Mouse (Mus musculus) CH12.LX (cell line): ENCODE measurements at regions not wholly inside any gene's neighbourhood (a gene's known extent, or its start where the extent isn't known, plus 50 kb on each side); places are given as distances from the start of the nearest gene placed in this dataset.

Experiments
- DNase-seq: peaks from one replicate; pipeline ENCODE4 v3.0.0-alpha.2; 2013; ENCODE audit errors: extremely low read depth
- H3K27ac ChIP-seq: 2 replicates; pipeline ENCODE4 v1.5.1; 2012; ENCODE audit warnings: low read depth, mild to moderate bottlenecking, control low read depth, moderate library complexity; ENCODE audit not compliant: insufficient read depth
- H3K27me3 ChIP-seq: replicated peaks from 2 replicates; pipeline ENCODE3; 2012; ENCODE audit warnings: inconsistent platforms
- H3K36me3 ChIP-seq, 2 experiments: replicated peaks in 1 of 2; 2 replicates each; pipeline versions ENCODE3 to v1.6.1; 2012; ENCODE audit warnings: inconsistent platforms in 1 of 2, low read length in 1 of 2, mild to moderate bottlenecking in 1 of 2, mixed read lengths in 1 of 2, moderate library complexity in 1 of 2; ENCODE audit not compliant: control insufficient read depth in 1 of 2, insufficient read depth in 1 of 2
- H3K4me1 ChIP-seq, 2 experiments: 2 replicates each; pipeline ENCODE4 v1.6.1; 2012; ENCODE audit warnings: inconsistent platforms in 1 of 2, moderate library complexity in 1 of 2; ENCODE audit not compliant: insufficient read depth in 2 of 2, control insufficient read depth in 1 of 2
- H3K4me2 ChIP-seq: 2 replicates; pipeline ENCODE4 v1.6.1; 2012; ENCODE audit warnings: low read depth, mild to moderate bottlenecking, control low read depth; ENCODE audit not compliant: poor library complexity, insufficient read depth, severe bottlenecking
- H3K4me3 ChIP-seq, 3 experiments: fragments of 150-350 bp in 1 of 3; sonication (generic) in 1 of 3; replicated peaks in 1 of 3; 2 replicates each; pipeline versions ENCODE3 to v1.5.1; 2011 to 2012; ENCODE audit warnings: low read depth in 2 of 3, low read length in 2 of 3, mild to moderate bottlenecking in 2 of 3, moderate library complexity in 2 of 3, control low read depth in 1 of 3, improper control_type of control experiment in 1 of 3, inconsistent platforms in 1 of 3, mixed read lengths in 1 of 3; ENCODE audit not compliant: poor library complexity in 1 of 3
- H3K79me2 ChIP-seq: replicated peaks from 2 replicates; pipeline ENCODE4 v1.6.1; 2012; ENCODE audit warnings: mild to moderate bottlenecking, moderate library complexity; ENCODE audit not compliant: control insufficient read depth, poor library complexity, insufficient read depth, severe bottlenecking; ENCODE audit errors: extremely low read depth
- H3K9ac ChIP-seq: 2 replicates; pipeline ENCODE4 v1.6.1; 2012; ENCODE audit warnings: low read depth, mild to moderate bottlenecking, control low read depth, moderate library complexity; ENCODE audit not compliant: insufficient read depth
- H3K9me3 ChIP-seq: replicated peaks from 2 replicates; pipeline ENCODE3; 2012; ENCODE audit warnings: low read length, inconsistent platforms, mixed read lengths
- CHD1 ChIP-seq: IDR thresholded peaks from 2 replicates; pipeline ENCODE4 v1.6.1; 2012; ENCODE audit warnings: low read depth, low read length, improper control_type of control experiment, inconsistent platforms
- CHD2 ChIP-seq: IDR thresholded peaks from 2 replicates; pipeline ENCODE4 v1.6.1; 2011; ENCODE audit warnings: low read length, improper control_type of control experiment
- CTCF ChIP-seq, 2 experiments: IDR thresholded peaks in 1 of 2; conservative IDR thresholded peaks in 1 of 2; 2 replicates each; pipeline ENCODE4 v1.5.1; 2011 to 2012; ENCODE audit warnings: low read depth in 2 of 2, low read length in 2 of 2, improper control_type of control experiment in 1 of 2, inconsistent platforms in 1 of 2, mild to moderate bottlenecking in 1 of 2, moderate library complexity in 1 of 2
- ELF1 ChIP-seq: IDR thresholded peaks from 2 replicates; pipeline ENCODE4 v1.6.1; 2014; ENCODE audit warnings: low read depth, mild to moderate bottlenecking, inconsistent platforms, low read length, improper control_type of control experiment
- EP300 ChIP-seq: IDR thresholded peaks from 2 replicates; pipeline ENCODE4 v1.6.1; 2011; ENCODE audit warnings: low read length, improper control_type of control experiment
- ETS1 ChIP-seq: conservative IDR thresholded peaks from 2 replicates; pipeline ENCODE4 v1.6.1; 2012; ENCODE audit warnings: low read depth, mild to moderate bottlenecking, inconsistent platforms, low read length, improper control_type of control experiment, moderate library complexity
- HCFC1 ChIP-seq: IDR thresholded peaks from 2 replicates; pipeline ENCODE4 v1.6.1; 2012; ENCODE audit warnings: low read depth, mild to moderate bottlenecking, inconsistent platforms, low read length, improper control_type of control experiment
- IRF4 ChIP-seq: IDR thresholded peaks from 2 replicates; pipeline ENCODE4 v1.6.1; 2014; ENCODE audit warnings: low read depth, mild to moderate bottlenecking, inconsistent platforms, low read length, improper control_type of control experiment
- JUND ChIP-seq: conservative IDR thresholded peaks from 2 replicates; pipeline ENCODE4 v1.6.1; 2011; ENCODE audit warnings: low read depth, low read length, improper control_type of control experiment
- KAT2A ChIP-seq: IDR thresholded peaks from 2 replicates; pipeline ENCODE4 v1.6.1; 2012; ENCODE audit warnings: low read length, improper control_type of control experiment, inconsistent platforms; ENCODE audit not compliant: insufficient replicate concordance
- MAX ChIP-seq: IDR thresholded peaks from 2 replicates; pipeline ENCODE4 v1.6.1; 2011; ENCODE audit warnings: low read length, improper control_type of control experiment
- MAZ ChIP-seq: IDR thresholded peaks from 2 replicates; pipeline ENCODE4 v1.6.1; 2012; ENCODE audit warnings: low read depth, mild to moderate bottlenecking, inconsistent platforms, low read length, improper control_type of control experiment, moderate library complexity
- MEF2A ChIP-seq: IDR thresholded peaks from 2 replicates; pipeline ENCODE4 v1.6.1; 2014; ENCODE audit warnings: low read depth, mild to moderate bottlenecking, inconsistent platforms, low read length, improper control_type of control experiment, borderline replicate concordance
- MYC ChIP-seq: IDR thresholded peaks from 2 replicates; pipeline ENCODE4 v1.6.1; 2011; ENCODE audit warnings: low read depth, mild to moderate bottlenecking, improper control_type of control experiment, low read length
- NRF1 ChIP-seq: IDR thresholded peaks from 2 replicates; pipeline ENCODE4 v1.6.1; 2014; ENCODE audit warnings: low read depth, mild to moderate bottlenecking, inconsistent platforms, low read length, improper control_type of control experiment, moderate library complexity
- POLR2A ChIP-seq: IDR thresholded peaks from 2 replicates; pipeline ENCODE4 v1.6.1; 2011; ENCODE audit warnings: low read depth, mild to moderate bottlenecking, improper control_type of control experiment, low read length
- RCOR1 ChIP-seq: conservative IDR thresholded peaks from 2 replicates; pipeline ENCODE4 v1.6.1; 2012; ENCODE audit warnings: low read depth, mild to moderate bottlenecking, inconsistent platforms, low read length, improper control_type of control experiment
- SIN3A ChIP-seq: IDR thresholded peaks from 2 replicates; pipeline ENCODE4 v1.6.1; 2012; ENCODE audit warnings: low read length, improper control_type of control experiment, inconsistent platforms
- SMC3 ChIP-seq: IDR thresholded peaks from 2 replicates; pipeline ENCODE4 v1.6.1; 2011; ENCODE audit warnings: low read depth, low read length, improper control_type of control experiment
- TCF12 ChIP-seq: IDR thresholded peaks from 2 replicates; pipeline ENCODE4 v1.6.1; 2014; ENCODE audit warnings: low read depth, mild to moderate bottlenecking, inconsistent platforms, low read length, improper control_type of control experiment
- UBTF ChIP-seq: IDR thresholded peaks from 2 replicates; pipeline ENCODE4 v1.6.1; 2012; ENCODE audit warnings: low read depth, mild to moderate bottlenecking, inconsistent platforms, low read length, improper control_type of control experiment, moderate library complexity
- USF1 ChIP-seq: IDR thresholded peaks from 2 replicates; pipeline ENCODE4 v1.6.1; 2014; ENCODE audit warnings: low read depth, mild to moderate bottlenecking, inconsistent platforms, low read length, improper control_type of control experiment
- USF2 ChIP-seq: conservative IDR thresholded peaks from 2 replicates; pipeline ENCODE4 v1.6.1; 2011; ENCODE audit warnings: low read depth, low read length, improper control_type of control experiment
- ZC3H11A ChIP-seq: IDR thresholded peaks from 2 replicates; pipeline ENCODE4 v1.6.1; 2012; ENCODE audit warnings: low read depth, mild to moderate bottlenecking, inconsistent platforms, low read length, improper control_type of control experiment
- ZKSCAN1 ChIP-seq: IDR thresholded peaks from 2 replicates; pipeline ENCODE4 v1.6.1; 2012; ENCODE audit warnings: low read depth, inconsistent platforms, low read length, improper control_type of control experiment, borderline replicate concordance
- ZNF384 ChIP-seq: IDR thresholded peaks from 2 replicates; pipeline ENCODE4 v1.6.1; 2012; ENCODE audit warnings: low read depth, low read length, improper control_type of control experiment, inconsistent platforms
- dilution Hi-C: fragments of 300-500 bp; cut with MboI; formaldehyde crosslinking; loops from 2 replicates; pipeline ENCODE4 v1.14.3; 2020; ENCODE audit warnings: low sequenced_read_pairs; ENCODE audit not compliant: extremely low pct_unique_long_range_greater_than_20kb, extremely low pct_ligation_motif_present
- in situ Hi-C: fragments of 300-500 bp; cut with MboI; formaldehyde crosslinking; loops from 3 replicates; pipeline ENCODE4 v1.14.3; 2019; ENCODE audit warnings: low sequenced_read_pairs, low pct_ligation_motif_present, low pct_unique_long_range_greater_than_20kb, mixed read lengths

DNA sequence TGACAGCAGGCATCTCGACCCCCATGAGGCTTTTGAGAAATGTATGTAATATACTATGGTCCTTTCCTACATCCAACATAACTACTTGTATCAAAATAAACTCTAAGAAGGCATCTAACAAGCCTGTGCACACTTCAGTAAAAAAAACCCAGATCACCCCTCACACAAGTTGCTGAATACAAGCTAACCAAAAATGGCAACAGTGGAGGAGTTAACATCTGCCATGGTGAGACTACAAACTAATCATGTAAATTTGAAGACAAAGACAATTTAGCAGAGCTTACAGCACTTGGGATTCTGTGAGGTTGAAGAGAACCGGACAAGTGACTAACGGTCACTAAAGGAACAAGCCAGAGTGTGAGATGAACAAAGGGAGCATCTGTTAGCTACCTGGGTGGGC, 380.6 kb upstream of the Ngly1 start:
- no peak for TF ChIP-seq CTCF (conservative IDR thresholded peaks at IDR 0.05 in 1 of 2, IDR thresholded peaks at IDR 0.05 in 1 of 2; ENCODE audit: low read depth in 2 of 2, low read length in 2 of 2)
- no peak for TF ChIP-seq HCFC1
- TF ChIP-seq KAT2A: no peak
- TF ChIP-seq SIN3A: no peak
- TF ChIP-seq POLR2A: no peak
- no peak for TF ChIP-seq JUND
- TF ChIP-seq CHD1: no peak
- TF ChIP-seq ZNF384: no peak
- no peak for TF ChIP-seq SMC3
- no peak for TF ChIP-seq MAZ
- no peak for TF ChIP-seq ZC3H11A
- no peak for TF ChIP-seq NRF1
- no peak for DNase-seq
- Histone ChIP-seq H3K9me3 (no peaks in the 10 kb centered on the region), H3K79me2 (no peaks in the 10 kb centered on the region), H3K4me3 (no peak overlapping the region), H3K27me3 (no peaks in the 10 kb centered on the region), H3K36me3 (no peaks in the 10 kb centered on the region), H3K27ac (no peak overlapping the region), H3K4me2 (no peak overlapping the region), H3K9ac (no peak overlapping the region), H3K4me1 (no peaks in the 10 kb centered on the region)
- dilution Hi-C loops: no loop called here
- in situ Hi-C loops: no loop called here

DNA sequence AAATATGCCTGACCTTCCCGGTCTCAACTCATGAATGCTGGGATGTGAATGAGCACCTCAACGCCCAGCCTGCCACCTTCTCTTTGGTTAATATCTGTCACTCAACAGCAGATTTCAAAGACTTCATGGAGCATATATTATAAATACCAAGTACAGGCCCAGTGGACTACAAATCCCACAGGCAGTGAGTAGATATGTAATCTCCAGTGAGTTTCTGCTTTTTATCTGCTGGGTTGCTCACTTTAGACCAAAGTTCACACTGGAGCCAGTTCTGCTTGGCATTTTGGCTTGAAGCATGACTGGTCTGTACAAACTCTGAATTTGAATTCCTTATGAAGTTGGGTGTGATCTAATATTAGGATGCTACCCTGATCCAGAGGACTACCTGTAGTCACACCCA, 377.1 kb upstream of the Ngly1 start:
- H3K4me3 ChIP-seq: no peak overlapping the region
- no peaks in the 10 kb centered on the region for H3K36me3 ChIP-seq
- no peak overlapping the region for H3K9ac ChIP-seq
- in situ Hi-C loops (no loop called here), dilution Hi-C loops (no loop called here)
- H3K27me3 ChIP-seq: no peaks in the 10 kb centered on the region
- H3K4me1 ChIP-seq: no peaks in the 10 kb centered on the region
- H3K27ac ChIP-seq: no peak overlapping the region
- no peak overlapping the region for H3K4me2 ChIP-seq
- H3K9me3 ChIP-seq: no peaks in the 10 kb centered on the region
- TF ChIP-seq POLR2A (no peak), MYC (no peak), RCOR1 (no peak)
- DNase-seq: no peak
- H3K79me2 ChIP-seq: no peaks in the 10 kb centered on the region

DNA sequence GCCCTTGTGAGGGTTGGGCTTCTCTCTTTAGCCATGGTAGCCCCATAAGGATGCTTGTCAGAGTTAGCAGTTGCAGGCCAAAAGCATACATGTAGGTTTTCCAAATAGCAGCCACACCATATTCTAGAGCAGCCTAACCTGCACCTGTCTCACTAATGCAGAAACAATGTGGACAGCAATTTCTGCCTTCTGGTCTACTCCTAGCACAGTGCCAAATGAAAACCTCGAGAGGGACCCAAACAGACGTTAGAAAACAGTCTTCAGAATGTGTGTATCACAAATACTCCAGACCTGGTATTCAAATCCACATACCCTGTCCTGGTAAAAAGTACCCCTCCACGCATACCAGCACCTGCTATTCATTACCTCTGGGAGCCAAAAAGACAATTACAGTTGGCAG, 368.9 kb upstream of the Ngly1 start:
- no peak for DNase-seq
- dilution Hi-C loops: no loop called here
- no peaks in the 10 kb centered on the region for H3K27me3 ChIP-seq
- no peaks in the 10 kb centered on the region for H3K4me1 ChIP-seq
- H3K36me3 ChIP-seq: no peaks in the 10 kb centered on the region
- no peak for TF ChIP-seq CHD1
- TF ChIP-seq TCF12: no peak
- TF ChIP-seq MAX: no peak
- TF ChIP-seq ZNF384: no peak
- no peak for TF ChIP-seq MAZ
- TF ChIP-seq JUND: no peak
- no peak for TF ChIP-seq UBTF
- no peak for TF ChIP-seq POLR2A
- no peak for TF ChIP-seq RCOR1
- TF ChIP-seq USF1: no peak
- no peak for TF ChIP-seq USF2
- TF ChIP-seq EP300: no peak
- no peak for TF ChIP-seq ELF1
- no peak for TF ChIP-seq MEF2A
- no peak for TF ChIP-seq CHD2
- no peak for TF ChIP-seq ZKSCAN1
- TF ChIP-seq SIN3A: no peak
- no peak for TF ChIP-seq ETS1
- TF ChIP-seq IRF4: no peak
- no peak overlapping the region for H3K4me2 ChIP-seq
- H3K27ac ChIP-seq: no peak overlapping the region
- H3K9ac ChIP-seq: no peak overlapping the region
- H3K79me2 ChIP-seq: no peaks in the 10 kb centered on the region
- no peak overlapping the region for H3K4me3 ChIP-seq
- in situ Hi-C loops: loop anchor here (25.0 kb wide), 1 partner anchor 518 kb away; no protein-coding TSS in a partner anchor
- H3K9me3 ChIP-seq: no peaks in the 10 kb centered on the region
